Mouse (Mus musculus) testis, adult 2 months (tissue): ENCODE measurements around the gene Ankfn1.

Experiments used
- CTCF ChIP-seq: fragments of 200-500 bp; IDR thresholded peaks from 2 replicates; pipeline ENCODE4 v1.5.1; 2012; ENCODE audit warnings: low read depth, mild to moderate bottlenecking, inconsistent platforms, low read length, moderate library complexity; ENCODE audit not compliant: control insufficient read depth, insufficient read depth, insufficient replicate concordance
- POLR2A ChIP-seq: fragments of 200-500 bp; IDR thresholded peaks from 2 replicates; pipeline ENCODE4 v1.6.1; 2012; ENCODE audit warnings: low read depth, mild to moderate bottlenecking, inconsistent platforms, low read length, moderate library complexity; ENCODE audit not compliant: control insufficient read depth

GRCm38 (mm10) chr11:89360895-89361294 lies 416.6 kb downstream of the Ankfn1 start:
- TF ChIP-seq CTCF (no peak), POLR2A (no peak)
